Mouse (Mus musculus): ENCODE data around the gene Ubxn10.
A peak's percentile ranks its signal among the peaks of the same experiment; 100 is the strongest.

Gene Ubxn10

DNA sequence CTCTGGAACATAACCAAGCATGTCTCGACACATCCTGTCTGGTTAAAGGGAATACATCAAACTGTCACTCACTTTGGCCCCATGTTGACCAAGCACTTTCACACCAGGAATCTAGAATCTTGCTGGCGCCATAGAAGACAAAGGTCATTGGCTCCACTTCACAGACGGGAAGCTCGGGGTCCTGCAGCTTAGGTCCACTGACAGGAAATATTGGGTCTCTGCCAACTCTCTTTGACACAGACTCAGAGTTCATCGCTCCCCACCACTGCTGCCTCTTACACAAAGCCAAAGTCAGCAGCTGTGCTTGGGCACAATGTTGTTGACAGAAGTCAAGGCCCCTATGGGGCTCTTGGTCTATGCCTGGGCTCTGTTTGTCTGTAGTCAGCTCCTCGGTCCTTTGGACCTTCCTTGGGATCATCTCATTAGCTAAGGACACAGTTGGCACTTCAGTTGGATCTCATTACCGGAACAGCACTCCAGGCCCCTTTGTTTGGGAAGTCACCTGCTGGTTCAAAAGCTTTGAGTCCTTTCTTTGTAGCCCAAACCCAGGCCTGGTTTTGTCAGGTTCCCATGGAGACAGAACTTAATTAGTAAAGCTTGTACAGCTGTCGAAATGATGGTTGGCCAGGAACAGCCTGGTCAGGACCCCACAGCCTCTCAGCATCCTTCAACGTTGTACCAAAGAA is 7.8 kb downstream of the Ubxn10 start:
- DNase-seq, result peak; percentile 80 to 92

DNA sequence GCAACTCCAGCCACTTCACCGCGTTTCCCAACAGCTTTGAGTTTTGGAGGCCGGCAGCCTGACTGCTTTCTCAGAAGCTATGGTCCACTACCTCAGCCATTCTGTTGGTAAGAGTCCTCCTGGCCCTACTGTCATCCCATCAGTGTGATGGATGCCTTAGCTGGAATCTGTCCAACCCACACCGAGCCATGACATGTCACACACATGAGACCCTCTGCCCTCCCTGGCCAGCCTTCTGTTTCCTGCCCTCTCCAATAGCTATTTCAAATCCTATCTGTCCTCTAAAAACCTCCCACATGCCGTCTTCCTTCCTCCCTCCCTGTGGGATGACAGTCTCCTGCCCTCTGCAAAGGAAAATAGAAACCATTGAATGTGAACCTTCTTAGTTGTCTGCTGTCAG is 11.2 kb downstream of the Ubxn10 start:
- peak; percentile 28 to 48 for DNase-seq

DNA sequence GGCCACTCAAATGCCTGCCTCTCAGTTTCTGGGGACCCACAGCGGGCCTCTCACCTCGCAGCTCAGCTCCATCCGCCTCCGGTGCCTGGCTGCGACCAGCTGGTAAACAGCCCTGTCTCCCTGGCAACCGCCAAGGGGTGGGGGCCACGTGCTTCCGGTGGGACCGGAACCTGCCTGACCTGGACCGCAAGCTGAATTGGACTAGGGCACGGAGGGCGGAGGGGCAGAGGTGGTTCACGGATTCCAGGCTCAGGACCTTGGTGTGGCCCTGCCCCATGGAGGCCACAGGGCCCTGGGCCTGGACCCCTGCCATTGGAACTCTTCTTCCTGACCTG is 11.9 kb downstream of the Ubxn10 start:
- peak; percentile 91 to 92 for DNase-seq

DNA sequence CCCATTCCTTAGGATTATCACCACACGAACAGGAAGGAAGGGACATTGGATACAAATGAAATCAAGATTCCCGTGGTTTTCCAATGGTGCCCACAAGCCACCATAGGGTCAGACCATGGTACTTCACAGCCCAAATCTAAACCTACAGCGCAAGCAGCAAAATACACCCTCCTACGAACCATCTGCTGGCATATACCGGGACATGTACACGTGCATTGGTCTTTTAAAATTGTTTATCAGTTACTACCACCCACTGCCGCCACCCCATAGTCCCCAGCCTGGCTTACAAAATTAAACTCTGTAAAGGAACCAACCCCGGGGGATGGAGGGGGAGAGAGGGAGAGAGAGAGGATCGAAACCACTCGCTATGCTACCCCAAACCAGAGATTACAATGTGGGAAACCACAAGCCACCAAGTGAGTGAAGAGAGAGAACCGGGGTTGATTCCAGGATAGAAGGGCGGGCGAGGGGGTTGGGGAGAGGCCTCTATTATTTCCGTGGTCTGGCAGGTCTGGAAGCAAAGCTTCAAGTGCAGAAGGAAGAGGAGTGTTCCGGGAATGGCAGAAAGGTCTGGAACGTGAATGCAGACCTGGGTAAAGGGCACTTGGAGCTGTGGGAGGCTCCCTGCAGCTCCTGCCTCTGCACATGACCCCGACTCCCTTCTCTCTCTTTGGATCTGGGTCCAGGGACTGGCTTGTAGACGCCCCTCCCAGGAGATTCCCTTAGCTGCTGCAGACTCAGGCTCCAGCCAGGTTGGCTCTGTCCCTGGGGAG is 12.4 kb downstream of the Ubxn10 start, which contains the start of gene Pla2g2c:
Pla2g2c (plus strand) TSS at position 439 of the 773 bp plus-strand sequence.
- no peak for DNase-seq

DNA sequence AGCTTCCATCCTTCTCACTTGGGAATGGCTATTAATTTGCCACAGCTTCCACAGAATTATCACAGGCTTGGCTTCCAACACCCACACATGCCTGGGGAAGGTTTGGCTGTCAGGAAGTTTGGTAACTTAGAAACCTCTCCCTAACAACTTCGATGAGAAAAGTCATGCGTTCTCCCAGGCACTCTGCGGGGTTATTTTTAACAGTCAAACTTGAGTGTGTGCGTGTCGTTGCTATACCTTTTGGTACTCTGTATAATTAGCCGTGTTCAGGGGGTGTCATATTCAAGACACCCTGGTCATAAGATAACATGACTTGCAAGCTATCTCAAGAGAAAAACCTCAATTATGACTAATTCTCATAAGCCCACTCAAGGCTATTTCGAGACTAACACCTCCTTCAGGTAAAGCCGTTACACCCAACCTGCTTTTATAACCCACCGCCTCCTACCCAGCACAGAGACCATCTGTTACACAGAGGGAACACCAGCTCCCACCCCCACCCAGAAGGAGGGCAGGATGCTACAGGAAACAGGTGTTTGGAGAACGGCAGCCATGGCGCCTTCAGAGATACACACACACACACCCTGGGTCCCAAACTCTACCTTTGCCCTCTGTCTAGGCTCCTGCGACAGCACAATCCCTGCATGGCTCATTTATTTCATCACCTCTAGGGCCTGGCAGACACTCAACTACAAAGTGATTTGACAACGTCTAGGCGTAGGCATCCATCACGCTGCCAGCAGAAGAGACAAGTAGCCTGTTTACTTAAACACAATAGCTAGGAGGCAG is 13.3 kb downstream of the Ubxn10 start:
- peak; percentile 75 to 82 for DNase-seq

DNA sequence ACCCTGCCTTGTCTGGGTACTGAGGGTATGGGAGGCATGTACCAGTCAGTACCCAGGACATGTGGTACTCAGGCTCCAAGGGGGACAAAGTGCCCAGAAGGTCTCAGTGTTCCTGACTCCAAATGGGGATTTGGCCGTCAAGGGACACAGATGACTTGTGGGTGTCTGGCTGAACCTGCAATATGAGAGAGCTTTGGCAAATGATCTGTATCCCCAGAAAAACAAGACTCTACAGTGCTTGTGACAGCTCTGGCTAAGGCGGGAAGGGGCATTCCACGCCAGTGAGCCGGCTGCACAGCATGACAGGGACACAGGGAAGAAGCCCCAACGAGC is 17.7 kb downstream of the Ubxn10 start:
- no peak for DNase-seq

DNA sequence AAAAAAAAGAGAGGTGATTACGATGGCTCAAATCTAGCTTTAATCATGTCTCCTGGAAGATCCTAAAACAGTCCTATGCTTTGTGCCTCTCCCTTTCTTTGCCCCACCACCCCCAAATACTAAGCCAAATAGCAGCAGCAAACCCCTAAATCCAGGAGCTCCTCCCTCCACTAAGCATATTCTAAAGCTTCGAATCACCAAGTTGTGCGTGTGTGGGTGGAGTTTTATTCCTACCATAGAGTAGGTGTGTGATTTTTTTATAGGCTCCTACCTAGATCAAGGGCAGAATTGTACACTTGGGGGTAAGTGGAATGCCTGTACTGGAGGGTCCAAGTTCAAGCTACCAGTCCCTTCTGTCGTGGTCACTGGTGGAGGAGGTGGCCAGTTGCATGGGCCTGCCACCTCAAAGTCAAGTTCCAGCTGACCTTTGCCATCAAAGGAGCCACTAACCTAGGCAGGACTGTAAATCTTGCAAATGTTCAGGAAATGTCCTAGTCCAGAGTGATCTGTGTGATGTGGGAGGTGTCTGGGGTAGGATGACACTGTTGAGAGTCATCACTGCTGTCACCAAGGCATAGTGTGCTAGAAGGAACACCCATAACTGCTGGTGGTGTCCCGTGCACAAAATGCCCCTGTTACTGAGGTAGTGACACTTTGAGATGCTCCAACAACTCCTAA is 18.2 kb downstream of the Ubxn10 start:
- DNase-seq, result no peak

DNA sequence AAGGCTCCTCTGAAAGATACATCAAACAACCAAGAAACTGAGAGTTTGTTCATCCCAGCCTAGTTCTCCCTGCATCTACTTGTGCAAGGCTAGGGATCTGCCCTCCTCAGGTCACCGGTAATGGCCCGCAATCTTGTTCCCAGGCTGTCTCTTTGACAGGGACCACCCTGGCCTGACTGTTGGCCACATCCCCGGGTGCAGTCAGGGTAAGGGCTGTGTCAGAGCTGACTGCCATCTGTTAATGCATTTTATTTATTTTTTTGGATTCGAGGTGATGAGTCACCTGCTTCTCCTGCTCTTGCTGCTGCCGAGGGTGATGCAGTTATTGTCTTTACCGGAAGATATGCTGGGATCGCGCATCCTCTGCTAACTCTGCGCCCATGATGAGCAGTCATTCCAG is 20.3 kb downstream of the Ubxn10 start:
- no peak for DNase-seq

DNA sequence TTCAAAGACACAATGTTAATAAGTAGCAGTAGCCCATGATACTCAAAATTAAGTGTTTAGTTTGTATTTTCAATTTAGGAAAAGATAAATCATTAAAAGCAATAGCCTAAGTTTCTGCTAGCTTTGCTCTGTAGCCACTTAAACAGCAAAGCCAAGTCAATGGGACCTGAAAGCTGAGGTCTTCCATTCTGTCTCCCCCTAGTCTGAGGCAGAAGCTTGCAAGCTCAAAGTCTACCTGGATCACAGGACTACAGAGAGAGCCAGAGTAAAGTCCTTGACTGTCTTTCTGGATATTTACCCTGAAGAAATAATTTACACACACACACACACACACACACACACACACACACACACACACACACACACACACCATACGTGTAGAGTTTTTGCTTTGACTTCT is 22.8 kb downstream of the Ubxn10 start:
- DNase-seq, result peak; percentile 29 to 72

DNA sequence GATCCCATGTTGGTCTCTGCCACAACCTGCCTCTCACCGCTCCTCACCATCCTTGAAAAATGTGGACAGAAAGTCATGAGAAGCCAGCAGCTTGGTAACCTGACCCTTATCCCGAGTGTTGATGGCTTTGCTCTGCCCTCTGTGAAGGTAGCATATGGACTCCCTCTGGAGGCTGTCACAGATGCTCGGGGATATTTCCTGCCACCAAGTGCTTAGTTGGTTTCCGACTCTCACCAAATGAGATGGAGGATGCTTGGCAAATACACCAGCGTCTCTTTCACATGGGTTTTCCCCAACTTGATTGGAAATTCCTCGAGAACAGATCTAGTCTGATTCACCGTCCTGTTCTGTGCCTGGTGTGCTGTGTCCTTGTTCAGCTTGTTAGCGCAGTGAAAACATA is 24.3 kb downstream of the Ubxn10 start:
- DNase-seq, result no peak

DNA sequence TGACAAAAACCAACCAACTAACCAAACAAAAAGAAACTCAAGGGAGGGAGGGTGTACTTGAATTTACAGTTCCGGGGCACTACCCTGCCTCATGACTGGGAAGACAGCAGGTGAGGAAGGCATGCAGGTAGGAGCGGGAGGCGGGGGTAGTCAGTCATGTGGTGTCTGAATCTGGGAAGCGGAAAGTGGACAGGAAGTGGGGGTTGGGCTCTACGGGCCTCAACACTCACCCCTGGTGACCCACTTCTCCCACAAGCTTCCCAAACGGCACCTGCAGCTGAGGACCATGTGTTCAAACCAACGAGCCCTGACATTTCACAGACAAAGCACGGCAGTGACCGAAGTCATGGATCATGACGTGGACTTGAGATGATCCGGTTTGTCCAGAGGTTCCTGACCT is 24.9 kb downstream of the Ubxn10 start:
- no peak for DNase-seq

DNA sequence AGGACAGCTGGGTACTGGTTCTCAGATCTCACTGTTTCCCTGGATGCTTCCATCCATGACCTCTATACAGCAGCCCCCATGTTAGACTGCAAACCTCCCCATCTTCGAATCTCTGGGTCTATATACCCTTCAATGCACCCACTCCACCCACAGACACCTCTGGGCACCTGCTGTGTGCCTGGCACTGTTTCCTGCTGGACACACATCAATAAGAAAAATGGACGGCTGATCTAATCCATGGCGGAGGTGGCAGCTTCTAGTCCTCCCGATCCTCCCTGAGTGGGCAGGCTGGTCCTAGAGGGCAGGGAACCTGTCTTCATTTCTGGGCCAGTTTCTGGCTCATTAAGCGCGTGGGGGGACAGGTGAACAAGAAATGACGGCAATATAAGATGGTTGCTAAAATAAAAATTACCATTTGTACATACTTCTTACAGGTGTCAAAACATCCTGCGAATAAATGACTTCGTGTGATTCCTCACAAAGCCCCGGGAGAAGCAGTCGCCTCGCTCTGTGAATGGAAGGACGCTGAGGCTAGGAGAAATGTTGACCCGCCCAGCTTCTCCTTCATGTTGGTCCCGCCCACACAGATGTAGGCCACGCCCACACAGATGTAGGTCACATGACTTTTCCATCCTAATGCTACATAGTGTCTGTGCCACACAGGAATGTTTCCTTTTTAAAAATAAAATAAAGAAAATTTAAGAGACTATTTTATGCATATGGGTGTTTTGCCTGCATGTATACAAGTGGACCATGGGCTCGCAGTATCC is 25.7 kb downstream of the Ubxn10 start:
- DNase-seq, result no peak

DNA sequence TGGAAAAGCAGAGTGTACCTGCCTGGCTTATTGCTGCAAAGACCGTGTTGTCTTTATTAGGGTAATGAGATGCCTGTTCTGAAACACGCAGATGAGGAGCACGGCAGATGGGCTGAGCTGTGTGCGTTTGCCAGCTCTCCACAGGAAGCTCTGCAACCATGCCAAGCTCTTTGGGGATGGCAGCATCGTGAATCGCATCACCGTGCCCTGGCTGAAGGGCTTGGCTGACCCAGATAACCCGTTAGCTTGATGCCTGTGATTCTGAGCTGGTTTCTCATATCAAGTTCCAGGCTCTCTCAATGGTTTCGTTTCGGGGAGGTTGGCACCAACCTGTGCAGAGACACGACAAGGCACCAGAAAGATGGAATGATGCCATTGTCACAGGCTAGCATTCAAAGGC is 26.3 kb downstream of the Ubxn10 start:
- DNase-seq, result no peak

DNA sequence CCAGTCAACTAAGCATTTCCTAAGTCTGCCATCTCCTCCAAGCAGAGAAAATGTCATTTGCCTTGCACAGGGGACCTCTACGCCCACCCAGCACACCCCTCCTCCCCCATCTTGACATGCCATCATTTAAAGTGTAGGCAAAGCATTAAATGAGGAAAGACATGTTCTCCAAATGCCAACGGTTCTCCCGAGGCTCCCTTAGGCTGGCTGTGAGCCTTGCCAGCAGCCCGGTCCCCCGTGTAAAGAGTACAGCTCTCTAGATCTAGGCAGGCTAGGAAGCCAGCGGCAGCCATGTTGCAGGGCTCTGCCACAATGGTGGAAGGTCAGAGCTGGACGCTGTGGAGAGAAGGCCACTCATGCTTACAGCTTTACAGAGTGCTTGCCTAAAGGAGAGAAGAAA is 27.0 kb downstream of the Ubxn10 start:
- no peak for DNase-seq

DNA sequence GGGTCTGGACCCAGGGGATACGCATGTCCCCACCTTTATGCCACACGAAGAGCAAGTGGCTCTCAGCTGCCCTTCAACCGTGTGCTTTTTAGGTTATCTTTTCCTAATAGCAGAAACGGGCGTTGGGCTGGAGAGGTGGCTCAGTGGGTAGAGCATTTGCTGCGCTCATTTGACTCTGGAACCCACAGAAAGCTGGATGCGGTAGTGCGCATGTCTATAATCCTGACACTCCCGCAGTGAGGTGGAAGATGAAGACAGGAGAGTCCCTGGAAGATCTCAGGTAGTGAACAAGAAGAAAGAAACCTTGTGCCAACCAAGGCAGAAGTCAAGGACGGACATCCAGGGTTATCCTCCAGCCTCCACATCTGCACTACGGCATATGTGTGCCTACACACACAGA is 27.7 kb downstream of the Ubxn10 start:
- no peak for DNase-seq

DNA sequence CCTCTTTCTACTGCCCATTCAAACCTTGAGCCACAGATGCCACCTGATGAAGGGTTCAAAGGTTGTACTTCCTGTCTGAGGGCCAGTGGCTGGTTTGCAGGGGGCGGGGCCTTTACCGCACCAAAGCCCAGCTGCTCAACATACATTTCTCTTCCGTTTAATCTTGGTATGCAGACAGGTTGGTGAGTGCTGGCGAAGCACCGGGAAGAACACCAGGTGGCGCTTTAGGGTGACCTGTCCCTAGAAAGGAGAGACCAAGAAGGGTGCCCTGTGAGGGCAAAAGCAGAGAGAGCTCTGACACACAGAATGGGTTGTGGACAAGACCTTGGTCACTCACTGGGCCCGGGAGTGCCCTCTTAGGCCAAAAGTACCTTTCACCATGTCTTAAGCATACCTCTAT is 28.3 kb downstream of the Ubxn10 start:
- DNase-seq, result peak; percentile 55 to 78

DNA sequence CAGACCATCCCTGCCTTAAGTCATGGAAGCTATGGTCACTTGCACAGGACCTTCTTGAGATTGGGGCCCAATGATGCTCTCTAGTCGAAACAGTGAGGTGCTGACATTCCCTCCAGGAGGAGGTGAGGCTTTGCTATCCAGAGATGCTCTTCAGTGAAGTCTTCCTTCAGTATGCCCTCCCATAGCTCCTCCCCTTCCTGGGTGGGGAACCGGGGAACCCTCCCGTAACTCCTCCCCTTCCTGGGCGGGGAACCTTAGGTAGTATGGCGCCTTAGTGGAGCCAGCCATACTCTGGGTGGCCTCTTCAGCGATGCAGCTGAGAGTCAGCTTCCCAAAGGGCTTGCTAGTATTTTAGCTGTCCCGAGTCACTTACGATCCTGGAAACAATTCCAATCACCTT is 30.3 kb downstream of the Ubxn10 start:
- DNase-seq, result no peak

DNA sequence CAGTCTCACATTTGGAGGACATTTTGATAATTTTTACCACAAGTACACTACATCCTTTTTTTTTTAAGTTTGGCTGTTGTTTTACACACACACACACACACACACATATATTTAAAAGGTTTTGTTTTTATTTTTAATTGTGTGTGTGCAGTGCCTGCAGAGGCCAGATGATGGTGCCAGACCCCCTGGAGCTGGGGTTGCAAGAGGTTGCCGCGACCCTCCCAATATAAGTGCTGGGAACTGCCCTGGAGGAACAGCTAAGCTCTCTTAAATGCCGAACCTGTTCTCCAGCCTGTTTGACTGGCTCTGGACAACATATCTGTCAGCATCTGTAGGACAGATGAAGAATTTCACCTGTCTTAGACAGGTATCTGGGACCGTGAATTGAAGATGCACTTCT is 32.8 kb downstream of the Ubxn10 start:
- no peak for DNase-seq

DNA sequence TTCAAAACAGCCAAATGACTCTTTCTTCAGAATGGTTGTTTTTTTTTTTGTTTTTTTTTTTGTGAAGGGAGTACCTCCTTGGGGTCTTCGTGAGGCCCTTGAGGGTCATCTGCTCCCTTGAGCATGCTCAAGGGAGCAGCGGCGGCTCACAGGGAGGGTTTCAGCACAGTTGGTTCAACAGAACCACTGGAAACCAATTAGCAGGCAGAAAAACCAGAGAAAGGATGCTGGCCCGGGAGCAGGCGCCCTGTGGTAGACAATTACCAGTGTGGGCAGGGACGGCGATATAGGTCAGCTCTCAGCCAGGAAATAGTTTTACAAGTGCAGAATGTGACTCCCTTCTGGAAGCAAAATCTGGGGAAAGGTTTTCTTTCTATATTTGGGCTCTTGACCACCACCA is 33.4 kb downstream of the Ubxn10 start:
- DNase-seq, result no peak

DNA sequence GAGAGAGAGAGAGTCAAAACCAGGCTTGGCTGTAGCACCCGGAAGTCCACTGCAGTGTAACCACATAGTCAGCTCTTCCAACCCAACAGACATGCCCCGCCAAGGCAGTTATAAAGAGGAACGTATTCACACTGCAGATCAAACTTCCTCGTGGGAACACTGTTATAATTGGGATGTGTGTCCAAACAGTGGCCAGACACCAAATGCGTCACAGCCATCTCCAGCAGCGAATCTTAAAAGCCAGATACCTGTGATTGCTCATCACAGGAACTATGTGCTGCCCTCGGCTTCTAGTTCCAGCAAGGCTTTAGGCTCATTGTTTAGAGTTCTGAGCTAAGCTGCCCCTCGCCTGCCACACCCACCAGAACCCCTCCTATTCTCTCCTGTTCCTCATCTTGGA is 34.4 kb downstream of the Ubxn10 start:
- DNase-seq, result no peak

DNA sequence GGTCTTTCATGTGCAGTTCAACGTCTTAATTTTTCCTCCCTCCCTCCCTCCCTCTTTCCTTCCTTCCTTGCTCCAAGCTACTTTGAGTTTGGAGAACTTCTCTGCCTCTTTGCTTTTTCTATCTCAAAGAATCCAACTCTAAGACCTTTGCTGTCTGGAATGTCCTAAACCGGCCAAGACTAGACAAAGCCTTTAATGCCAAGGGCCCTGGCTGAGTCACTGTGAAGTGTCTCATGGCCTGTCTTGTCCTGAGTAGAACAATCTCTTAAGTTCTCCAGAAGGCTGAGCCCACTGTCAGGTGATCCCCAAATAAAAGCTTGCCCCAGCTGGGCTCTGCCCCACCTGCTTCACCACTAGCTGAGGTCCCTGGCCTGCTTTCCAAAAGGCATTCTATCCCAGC is 34.9 kb downstream of the Ubxn10 start:
- no peak for DNase-seq

DNA sequence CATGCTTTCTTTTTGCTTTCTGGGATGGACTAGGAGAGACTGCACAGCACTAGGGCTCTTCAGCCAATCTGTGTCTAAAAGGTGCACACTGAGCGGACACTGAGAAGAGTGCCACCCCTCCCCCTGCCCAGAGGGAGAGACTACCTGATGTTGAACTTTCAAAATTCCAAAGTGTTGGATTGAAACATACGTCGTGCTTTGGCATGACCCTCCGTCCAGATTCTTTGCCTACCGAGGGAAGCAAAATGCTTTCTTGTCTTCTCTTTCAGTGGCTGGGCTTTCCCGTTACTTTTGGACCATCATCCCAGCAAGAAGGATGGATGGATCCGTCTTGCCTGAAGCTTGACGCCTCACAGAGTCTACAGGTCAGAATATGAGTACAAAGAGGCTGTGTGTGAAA is 35.9 kb downstream of the Ubxn10 start:
- DNase-seq, result no peak
